Mouse (Mus musculus): ENCODE results near the gene Prkar1a. TPM values are rescaled to one million over a fixed set of nuclear protein-coding genes. Genes with fewer than 3 reads are reported as not detected.
A peak's percentile ranks its signal among the peaks of the same experiment; 100 is the strongest.

Prkar1a gene
- polyA plus RNA-seq, 1 experiment from 2014 or later: 435 TPM

DNA sequence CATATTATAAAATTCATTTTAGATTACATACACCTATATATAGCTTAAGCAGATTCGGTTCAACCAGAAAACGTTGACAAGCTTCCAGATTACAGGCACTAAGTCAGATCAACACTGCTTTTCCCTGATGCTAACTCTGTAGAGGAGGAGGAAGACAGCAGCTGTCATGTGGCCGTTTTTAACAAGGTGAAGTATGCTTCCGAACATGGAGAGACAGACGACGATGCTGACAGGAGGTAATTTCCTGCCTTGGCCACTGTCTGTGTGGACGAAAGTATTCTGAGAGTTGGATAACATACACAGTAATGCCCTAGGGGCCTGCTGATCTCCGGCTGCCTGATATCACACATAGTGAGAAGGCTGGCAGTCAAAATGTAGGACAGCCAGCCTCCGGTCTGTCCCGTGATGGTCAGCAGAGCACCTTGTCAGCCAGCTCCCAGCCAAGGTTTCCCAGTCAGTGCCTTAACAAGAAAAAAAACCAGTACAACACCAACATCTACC, 20.1 kb upstream of the Prkar1a start:
- WGBS: 42% methylated on average over 10 of the region's 10 CpGs
- no peaks in the 10 kb centered on the region for H3K4me1 ChIP-seq (ENCODE audit: control insufficient read depth, insufficient read depth, low read length)
- H3K9ac ChIP-seq (ENCODE audit: low read depth, low read length): no peak overlapping the region
- no peak overlapping the region for H3K4me3 ChIP-seq (ENCODE audit: low read depth, low read length)
- no peaks in the 10 kb centered on the region for H3K9me3 ChIP-seq (ENCODE audit: control insufficient read depth, low read length)
- no peak overlapping the region for H3K27ac ChIP-seq (replicated peaks; ENCODE audit: low read depth, low read length)
- DNase-seq (ENCODE audit: low spot score): no peak
- no peak overlapping the region for H3K4me2 ChIP-seq (ENCODE audit: low read depth, low read length)
- no peak for ATAC-seq (ENCODE audit: low read depth)
- no peaks in the 10 kb centered on the region for H3K36me3 ChIP-seq (ENCODE audit: control insufficient read depth, insufficient read depth, low read length)
- no peaks in the 10 kb centered on the region for H3K27me3 ChIP-seq (replicated peaks; ENCODE audit: control insufficient read depth, insufficient read depth, low read length)

DNA sequence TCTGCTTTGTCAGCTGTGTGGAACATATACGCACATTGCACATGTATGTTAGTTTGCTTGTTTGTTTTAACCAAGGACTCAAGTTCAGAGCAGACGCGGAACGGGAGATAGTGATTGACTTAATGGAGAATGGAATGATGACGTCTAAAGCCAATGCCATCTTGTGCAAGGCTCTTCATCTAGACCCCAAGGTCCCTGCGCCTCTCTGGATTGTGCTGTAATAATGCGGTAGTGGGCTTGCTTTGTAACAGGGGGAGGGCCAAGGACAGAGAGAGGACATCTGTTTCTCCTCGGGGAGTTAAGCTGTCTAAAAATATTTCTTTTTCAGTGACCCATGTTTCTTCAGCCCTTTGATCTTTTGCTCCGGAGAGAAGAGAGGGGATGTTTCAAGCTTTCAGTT, 14.3 kb upstream of the Prkar1a start:
- H3K9ac ChIP-seq (ENCODE audit: low read depth, low read length): no peak overlapping the region
- no peak overlapping the region for H3K4me3 ChIP-seq (ENCODE audit: low read depth, low read length)
- no peaks in the 10 kb centered on the region for H3K9me3 ChIP-seq (ENCODE audit: control insufficient read depth, low read length)
- no peak overlapping the region for H3K27ac ChIP-seq (replicated peaks; ENCODE audit: low read depth, low read length)
- DNase-seq (ENCODE audit: low spot score) (no peak), ATAC-seq (ENCODE audit: low read depth) (no peak)
- H3K36me3 ChIP-seq (ENCODE audit: control insufficient read depth, insufficient read depth, low read length): no peaks in the 10 kb centered on the region
- H3K4me2 ChIP-seq (ENCODE audit: low read depth, low read length): no peak overlapping the region
- 57% methylated on average over 9 of the region's 9 CpGs for WGBS
- H3K4me1 ChIP-seq (ENCODE audit: control insufficient read depth, insufficient read depth, low read length): no peaks in the 10 kb centered on the region
- H3K27me3 ChIP-seq (replicated peaks; ENCODE audit: control insufficient read depth, insufficient read depth, low read length): no peaks in the 10 kb centered on the region

DNA sequence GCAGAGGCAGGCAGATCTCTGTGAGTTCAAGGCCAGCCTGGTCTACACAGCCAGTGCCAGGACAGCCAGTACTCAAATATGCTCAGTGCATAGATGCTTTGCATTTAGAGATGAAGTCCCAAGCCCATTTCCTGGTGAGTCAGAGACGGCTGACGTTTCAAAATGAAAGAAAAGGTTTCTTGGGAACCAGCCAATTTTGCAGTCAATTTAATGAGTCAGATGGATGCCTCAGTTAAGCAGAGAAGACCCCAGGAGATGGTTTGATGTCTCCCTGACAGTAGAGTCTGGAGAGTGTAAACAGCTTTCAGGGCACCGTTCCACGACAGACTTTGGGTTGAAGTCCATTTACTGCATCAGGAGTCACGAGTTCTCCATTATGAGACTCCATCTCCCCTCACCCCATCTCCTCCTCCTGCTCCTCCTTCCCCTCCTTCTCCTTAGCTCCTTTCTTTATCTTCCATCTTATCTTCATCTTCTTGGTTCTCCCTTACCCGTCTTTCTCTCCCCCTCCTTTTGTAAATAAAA, 13.3 kb upstream of the Prkar1a start:
- DNase-seq (ENCODE audit: low spot score) (peak; percentile 39), ATAC-seq (ENCODE audit: low read depth) (no peak)
- Histone ChIP-seq H3K9ac (ENCODE audit: low read depth, low read length) (no peak overlapping the region), H3K36me3 (ENCODE audit: control insufficient read depth, insufficient read depth, low read length) (no peaks in the 10 kb centered on the region), H3K4me2 (ENCODE audit: low read depth, low read length) (no peak overlapping the region), H3K4me1 (ENCODE audit: control insufficient read depth, insufficient read depth, low read length) (no peaks in the 10 kb centered on the region), H3K4me3 (ENCODE audit: low read depth, low read length) (no peak overlapping the region), H3K9me3 (ENCODE audit: control insufficient read depth, low read length) (no peaks in the 10 kb centered on the region), H3K27ac (replicated peaks; ENCODE audit: low read depth, low read length) (no peak overlapping the region), H3K27me3 (replicated peaks; ENCODE audit: control insufficient read depth, insufficient read depth, low read length) (no peaks in the 10 kb centered on the region)
- WGBS: 56% methylated on average over 6 of the region's 6 CpGs

DNA sequence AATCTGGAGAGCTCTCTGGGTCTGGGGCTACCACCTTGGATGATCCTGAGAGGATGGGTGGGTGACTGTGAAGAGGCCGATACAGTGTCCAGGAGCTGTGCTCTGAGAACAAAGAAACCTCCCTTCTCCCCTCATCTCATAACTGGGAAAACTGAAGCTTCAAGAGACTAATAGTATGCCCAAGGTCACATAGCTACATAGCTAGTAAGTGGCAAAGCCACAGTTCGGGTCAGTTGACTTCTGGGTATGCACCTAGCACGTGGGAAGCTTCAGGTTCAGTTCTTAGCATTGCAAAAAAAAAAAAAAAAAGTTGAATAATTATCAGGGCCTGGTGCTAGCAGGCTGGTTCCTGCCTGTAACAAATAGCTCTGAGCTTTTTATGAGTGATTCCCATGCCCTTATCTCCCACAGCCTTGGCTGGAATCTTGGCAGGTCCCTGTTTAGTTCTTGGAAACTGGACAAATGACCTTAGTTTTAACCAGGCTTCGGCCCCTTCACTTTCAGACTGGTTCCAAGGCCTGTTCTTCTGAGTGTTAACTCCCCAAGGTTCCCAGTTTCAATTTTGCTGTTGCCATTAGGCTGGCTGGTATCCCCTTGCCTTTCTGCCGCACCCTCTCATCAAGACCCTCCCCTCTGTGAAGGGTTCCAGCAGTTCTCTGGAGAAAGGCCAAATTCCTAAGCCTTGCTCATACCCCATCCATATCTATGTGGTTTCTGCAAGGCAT, 7.5 kb upstream of the Prkar1a start:
- Histone ChIP-seq H3K36me3 (ENCODE audit: control insufficient read depth, insufficient read depth, low read length) (no peaks in the 10 kb centered on the region), H3K9ac (ENCODE audit: low read depth, low read length) (no peak overlapping the region), H3K4me1 (ENCODE audit: control insufficient read depth, insufficient read depth, low read length) (no peaks in the 10 kb centered on the region), H3K27ac (replicated peaks; ENCODE audit: low read depth, low read length) (no peak overlapping the region), H3K27me3 (replicated peaks; ENCODE audit: control insufficient read depth, insufficient read depth, low read length) (no peaks in the 10 kb centered on the region), H3K4me3 (ENCODE audit: low read depth, low read length) (no peak overlapping the region), H3K4me2 (ENCODE audit: low read depth, low read length) (no peak overlapping the region), H3K9me3 (ENCODE audit: control insufficient read depth, low read length) (no peaks in the 10 kb centered on the region)
- no peak for ATAC-seq (ENCODE audit: low read depth)
- no peak for DNase-seq (ENCODE audit: low spot score)
- WGBS: 75% methylated on average over 5 of the region's 5 CpGs

DNA sequence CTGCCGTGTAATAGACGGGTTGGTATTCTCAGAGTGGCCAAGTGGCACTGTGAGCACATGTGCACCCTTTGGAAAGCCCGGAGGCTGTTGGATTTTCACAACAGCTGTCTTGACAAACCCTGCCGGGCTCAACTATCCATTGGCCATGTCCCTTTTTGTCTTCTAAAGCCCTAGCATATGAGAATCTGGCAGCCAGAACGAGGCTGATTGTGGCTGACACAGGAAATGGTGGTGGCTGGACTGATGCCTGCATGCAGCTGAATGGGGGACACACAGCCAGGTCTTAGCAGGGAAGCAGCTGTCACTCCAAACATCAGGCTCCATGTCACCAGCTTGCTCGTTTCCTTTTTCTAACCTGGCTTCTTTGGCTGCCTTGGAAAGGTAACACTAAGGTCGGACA, 695 bp upstream of the Prkar1a start:
- no peaks in the 10 kb centered on the region for H3K27me3 ChIP-seq (replicated peaks; ENCODE audit: control insufficient read depth, insufficient read depth, low read length)
- 0 out of 2 replicates have a peak overlapping the region, but pooled peaks have one; percentile 1 for H3K4me2 ChIP-seq (ENCODE audit: low read depth, low read length)
- 30% methylated on average over 7 of the region's 7 CpGs for WGBS

DNA sequence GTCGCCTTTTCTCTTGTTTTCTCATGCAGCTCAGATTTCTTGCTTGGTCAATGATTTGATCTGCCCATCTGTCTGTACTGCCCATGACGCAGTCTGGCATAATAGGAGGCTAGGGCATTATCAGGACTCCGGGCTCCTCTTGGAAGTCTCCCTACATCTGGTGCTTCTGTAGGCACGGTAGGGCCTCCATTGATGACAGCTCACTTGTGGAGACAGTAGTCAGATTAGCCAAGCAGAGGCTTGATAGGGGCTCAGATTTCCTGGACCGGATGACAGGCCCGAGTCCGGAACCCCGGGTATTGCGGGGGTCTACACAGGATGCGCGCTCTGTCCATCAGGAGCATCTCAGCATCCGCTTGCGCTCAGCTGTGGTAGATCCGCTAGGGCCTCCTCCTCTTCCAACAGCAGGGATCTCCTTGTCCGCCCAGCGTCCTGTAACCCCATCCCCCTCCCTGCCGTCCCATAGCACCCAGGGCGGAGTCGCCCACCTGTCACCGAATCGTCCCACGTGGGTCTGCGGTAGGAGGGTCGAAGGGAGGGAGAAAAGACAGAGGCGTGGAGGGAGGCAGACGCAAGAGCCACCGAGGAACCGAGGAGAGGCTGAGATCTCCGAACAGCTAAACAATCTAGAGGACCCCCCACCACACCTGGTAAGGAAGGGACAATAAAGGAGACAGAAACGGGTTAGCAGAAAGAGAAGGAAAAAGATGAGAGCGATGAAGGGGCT, 933 bp downstream of the Prkar1a start:
- Histone ChIP-seq H3K27me3 (replicated peaks; ENCODE audit: control insufficient read depth, insufficient read depth, low read length) (no peaks in the 10 kb centered on the region), H3K4me1 (ENCODE audit: control insufficient read depth, insufficient read depth, low read length) (peaks cover 23% of the 10 kb centered on the region), H3K9ac (ENCODE audit: low read depth, low read length) (peak overlapping the region; percentile 98), H3K27ac (replicated peaks; ENCODE audit: low read depth, low read length) (peak overlapping the region; percentile 97), H3K4me3 (ENCODE audit: low read depth, low read length) (peak overlapping the region; percentile 73), H3K9me3 (ENCODE audit: control insufficient read depth, low read length) (no peaks in the 10 kb centered on the region), H3K4me2 (ENCODE audit: low read depth, low read length) (peak overlapping the region; percentile 93), H3K36me3 (ENCODE audit: control insufficient read depth, insufficient read depth, low read length) (peaks cover 19% of the 10 kb centered on the region)
- 1% methylated on average over 31 of the region's 31 CpGs for WGBS
- DNase-seq (ENCODE audit: low spot score): peak; percentile 88
- peak; percentile 75 for ATAC-seq (ENCODE audit: low read depth)

More for the DNA sequence above, 695 bp upstream of the Prkar1a start:
- Histone ChIP-seq H3K27ac (replicated peaks; ENCODE audit: low read depth, low read length) (no peak overlapping the region; the same call in 1 of the 2 replicates), H3K4me1 (ENCODE audit: control insufficient read depth, insufficient read depth, low read length) (peaks cover 22% of the 10 kb centered on the region), H3K4me3 (ENCODE audit: low read depth, low read length) (no peak overlapping the region), H3K9me3 (ENCODE audit: control insufficient read depth, low read length) (no peaks in the 10 kb centered on the region), H3K9ac (ENCODE audit: low read depth, low read length) (no peak overlapping the region), H3K36me3 (ENCODE audit: control insufficient read depth, insufficient read depth, low read length) (peaks cover 3% of the 10 kb centered on the region; the same call in 1 of the 2 replicates)
- DNase-seq (ENCODE audit: low spot score) (peak; percentile 81), ATAC-seq (ENCODE audit: low read depth) (no peak)

DNA sequence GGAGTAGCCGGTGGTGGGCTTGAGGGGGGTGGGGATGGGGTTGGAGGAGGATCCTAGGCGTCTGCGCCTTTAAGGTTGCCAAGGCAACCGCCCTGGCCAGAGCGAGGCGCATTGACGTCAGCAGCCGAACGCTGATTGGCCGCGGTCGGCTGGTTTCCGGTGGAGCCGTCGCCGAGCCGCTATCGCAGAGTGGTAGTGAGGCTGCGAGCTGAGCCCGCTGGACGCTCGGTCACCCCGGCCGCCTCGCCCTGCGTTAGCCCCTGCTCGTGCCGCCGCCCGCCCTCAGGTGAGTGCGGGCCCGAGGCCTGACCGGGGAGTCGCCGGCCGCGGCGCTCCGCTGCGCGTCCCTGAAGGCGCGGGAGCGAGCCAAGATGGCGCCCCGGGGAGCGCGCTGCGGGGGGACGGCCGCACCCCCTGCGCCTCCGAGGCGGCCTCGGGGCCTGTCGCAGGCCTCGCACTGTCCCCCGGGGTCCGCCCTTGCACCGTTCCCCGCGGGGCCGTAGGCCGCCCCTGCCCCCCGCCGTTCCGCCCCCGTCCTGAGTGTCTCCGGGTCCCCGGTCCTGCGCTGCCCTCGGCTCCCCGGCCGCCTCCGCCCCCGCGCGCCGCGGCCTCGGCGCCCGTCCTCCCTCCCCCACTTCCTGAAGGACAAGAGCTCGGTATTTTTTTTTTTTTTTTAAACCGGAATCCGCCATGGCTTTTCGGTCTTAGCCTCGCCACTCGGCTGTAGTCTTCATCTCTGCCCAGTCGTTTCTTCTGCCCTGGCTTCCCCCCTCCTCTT, 1.8 kb downstream of the Prkar1a start:
- Histone ChIP-seq H3K9ac (ENCODE audit: low read depth, low read length) (peak overlapping the region; percentile 98), H3K27ac (replicated peaks; ENCODE audit: low read depth, low read length) (peak overlapping the region; percentile 97), H3K27me3 (replicated peaks; ENCODE audit: control insufficient read depth, insufficient read depth, low read length) (no peaks in the 10 kb centered on the region), H3K4me3 (ENCODE audit: low read depth, low read length) (peak overlapping the region; percentile 73), H3K36me3 (ENCODE audit: control insufficient read depth, insufficient read depth, low read length) (peaks cover 27% of the 10 kb centered on the region), H3K4me1 (ENCODE audit: control insufficient read depth, insufficient read depth, low read length) (peaks cover 23% of the 10 kb centered on the region), H3K4me2 (ENCODE audit: low read depth, low read length) (peak overlapping the region; percentile 93), H3K9me3 (ENCODE audit: control insufficient read depth, low read length) (no peaks in the 10 kb centered on the region)
- ATAC-seq (ENCODE audit: low read depth): peak; percentile 93
- WGBS: under 1% methylated on average over 33 of the region's 90 CpGs
- DNase-seq (ENCODE audit: low spot score): peak; percentile 97

DNA sequence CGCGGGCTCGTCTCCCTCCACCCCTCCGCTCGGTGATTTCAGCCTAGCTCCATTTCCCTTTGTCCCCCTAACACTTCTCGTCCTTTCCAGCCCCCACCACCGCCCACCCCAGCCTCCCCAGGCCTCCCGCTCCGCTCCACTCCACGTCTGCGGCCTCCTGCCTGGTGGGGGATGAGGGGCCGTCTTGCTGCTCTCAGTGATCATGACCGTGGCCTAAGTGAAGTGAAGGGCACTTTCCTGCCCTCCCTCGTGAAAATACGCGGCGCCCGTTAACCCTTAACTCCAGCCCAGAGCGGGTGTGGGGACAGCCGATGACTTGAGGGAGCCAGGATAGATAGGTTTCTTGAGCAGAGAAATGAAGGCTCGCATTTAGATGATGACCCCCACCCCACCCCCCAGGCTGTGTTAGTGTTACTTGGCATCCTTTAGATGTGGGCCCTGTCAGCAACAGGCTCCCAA, 2.4 kb downstream of the Prkar1a start:
- H3K9ac ChIP-seq (ENCODE audit: low read depth, low read length): peak overlapping the region; percentile 98
- peak overlapping the region; percentile 97 for H3K27ac ChIP-seq (replicated peaks; ENCODE audit: low read depth, low read length)
- H3K4me2 ChIP-seq (ENCODE audit: low read depth, low read length): peak overlapping the region; percentile 88
- ATAC-seq (ENCODE audit: low read depth) (0 out of 2 replicates have a peak, but pooled peaks have one; percentile 1), DNase-seq (ENCODE audit: low spot score) (no peak)
- H3K36me3 ChIP-seq (ENCODE audit: control insufficient read depth, insufficient read depth, low read length): peaks cover 34% of the 10 kb centered on the region
- peak overlapping the region; percentile 73 for H3K4me3 ChIP-seq (ENCODE audit: low read depth, low read length)
- 0% methylated on average over 21 of the region's 21 CpGs for WGBS
- H3K9me3 ChIP-seq (ENCODE audit: control insufficient read depth, low read length): no peaks in the 10 kb centered on the region
- H3K27me3 ChIP-seq (replicated peaks; ENCODE audit: control insufficient read depth, insufficient read depth, low read length): no peaks in the 10 kb centered on the region
- H3K4me1 ChIP-seq (ENCODE audit: control insufficient read depth, insufficient read depth, low read length): peaks cover 23% of the 10 kb centered on the region

All from embryonic facial prominence, embryonic 14.5 days (tissue).